Mouse (Mus musculus) E14TG2a.4 (cell line): ENCODE measurements at regions not wholly inside any gene's neighbourhood (a gene's known extent, or its start where the extent isn't known, plus 50 kb on each side); places are given as distances from the start of the nearest gene placed in this dataset.
"Not testable (repeated sequence)": the region's sequence is repeated elsewhere in the genome, so short reads cannot be mapped to it uniquely, and the experiment has no call there.

Experiments
- H3K27me3 ChIP-seq: 2 replicates; pipeline ENCODE4 v1.6.1; 2014; ENCODE audit warnings: low read length, control low read depth; ENCODE audit not compliant: insufficient read depth
- H3K36me3 ChIP-seq: 2 replicates; pipeline ENCODE4 v1.6.1; 2014; ENCODE audit warnings: low read length, control low read depth; ENCODE audit not compliant: insufficient read depth
- H3K4me1 ChIP-seq: replicated peaks from 2 replicates; pipeline ENCODE4 v1.6.1; 2014; ENCODE audit warnings: low read depth, low read length, control low read depth
- H3K4me3 ChIP-seq: replicated peaks from 2 replicates; pipeline ENCODE4 v1.5.1; 2014; ENCODE audit warnings: mild to moderate bottlenecking, low read length
- H3K9me3 ChIP-seq: 2 replicates; pipeline ENCODE4 v1.6.1; 2014; ENCODE audit warnings: low read length, control low read depth

- H3K36me3 ChIP-seq, H3K4me1 ChIP-seq, H3K27me3 ChIP-seq: not testable (repeated sequence)
- Histone ChIP-seq H3K9me3 (peaks cover 35% of the 10 kb centered on the region), H3K4me3 (peak overlapping the region; percentile 50)
Measured at GRCm38 (mm10) chr8:71026424-71026890, 120.7 kb downstream of the Map1s start.

GRCm38 (mm10) chr8:71028564-71028963, 122.8 kb downstream of the Map1s start:
- not testable (repeated sequence) for H3K4me1 ChIP-seq, H3K36me3 ChIP-seq, H3K4me3 ChIP-seq, H3K27me3 ChIP-seq
- peaks cover 35% of the 10 kb centered on the region for H3K9me3 ChIP-seq
